Mouse (Mus musculus): Measurements from ENCODE around the gene Smc2.
A peak's percentile ranks its signal among the peaks of the same experiment; 100 is the strongest.
"Not testable (repeated sequence)": the region's sequence is repeated elsewhere in the genome, so short reads cannot be mapped to it uniquely, and the experiment has no call there.

The Smc2 gene

GRCm38 (mm10) chr4:52438886-52439664, at the start of gene Smc2:
Smc2 (plus strand) TSS chr4:52439243.
- DNase-seq: peak; percentile 90 to 91

GRCm38 (mm10) chr4:52411587-52411986, 27.5 kb upstream of the Smc2 start:
- DNase-seq: no peak

GRCm38 (mm10) chr4:52423653-52424052, 15.4 kb upstream of the Smc2 start:
- no peak for DNase-seq

GRCm38 (mm10) chr4:52429310-52430198, 9.5 kb upstream of the Smc2 start:
- DNase-seq: no peak

GRCm38 (mm10) chr4:52435551-52435950, 3.5 kb upstream of the Smc2 start:
- not testable (repeated sequence) for DNase-seq

GRCm38 (mm10) chr4:52438371-52438885, 615 bp upstream of the Smc2 start:
- DNase-seq: no peak

GRCm38 (mm10) chr4:52459726-52460125, 20.7 kb downstream of the Smc2 start:
- DNase-seq: peak; percentile 9 to 26

GRCm38 (mm10) chr4:52461321-52461720, 22.3 kb downstream of the Smc2 start:
- no peak for DNase-seq

- no peak for DNase-seq
These were observed 34.4 kb downstream of the Smc2 start for GRCm38 (mm10) chr4:52473431-52473830.

GRCm38 (mm10) chr4:52487486-52487885, 48.4 kb downstream of the Smc2 start:
- DNase-seq: no peak

GRCm38 (mm10) chr4:52497144-52497543, 58.1 kb downstream of the Smc2 start, which contains the start of gene Vma21-ps:
Vma21-ps (minus strand) TSS chr4:52497244.
- DNase-seq: not testable (repeated sequence)

GRCm38 (mm10) chr4:52517580-52517979, 78.5 kb downstream of the Smc2 start:
- DNase-seq: no peak

GRCm38 (mm10) chr4:52519301-52519700, 80.3 kb downstream of the Smc2 start:
- DNase-seq: no peak

- DNase-seq: no peak
These were observed 87.4 kb downstream of the Smc2 start for GRCm38 (mm10) chr4:52526464-52526863.

- DNase-seq: no peak
These were observed 91.6 kb downstream of the Smc2 start for GRCm38 (mm10) chr4:52530636-52531035.
